Mouse (Mus musculus) cerebellum, postnatal 25 days (tissue): ENCODE results near the gene Optc.

Experiments
- DNase-seq, 2 experiments: peaks; one replicate each; pipeline ENCODE4 v3.0.0; 2021; ENCODE audit warnings: mixed read lengths in 2 of 2

The Optc gene

GRCm38 (mm10) chr1:133907949-133908658 is at the start of gene Optc:
Gene Optc (minus strand): TSS chr1:133907999.
- peak; percentile 82 to 88 for DNase-seq

GRCm38 (mm10) chr1:133954009-133954408 is 46.2 kb upstream of the Optc start:
- DNase-seq, result no peak

DNA sequence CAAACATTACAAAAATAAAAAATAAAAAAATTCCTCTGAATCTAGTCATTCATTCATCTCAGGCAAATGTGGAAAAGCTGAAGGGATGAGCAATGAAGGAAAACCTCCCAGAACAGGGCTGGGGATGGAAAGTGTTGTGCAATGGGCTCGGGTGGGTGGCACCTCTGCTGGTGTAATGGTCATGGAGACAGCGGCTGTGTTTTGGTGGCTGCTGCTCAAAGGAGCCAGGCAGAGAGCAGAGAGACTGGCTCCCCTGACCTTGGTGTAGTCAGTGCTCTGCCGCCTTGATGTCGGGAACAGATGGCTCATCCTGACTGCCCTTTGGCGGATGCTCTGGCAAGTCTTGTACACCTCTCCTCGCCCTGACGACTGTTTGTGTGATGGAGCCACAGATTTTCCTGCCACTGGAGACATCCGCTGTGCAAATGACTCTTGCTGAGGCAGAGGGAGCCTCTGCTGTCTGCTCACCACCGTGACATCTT is 45.5 kb upstream of the Optc start:
- DNase-seq, result peak; percentile 76

GRCm38 (mm10) chr1:133951598-133951997 is 43.8 kb upstream of the Optc start:
- no peak for DNase-seq

DNA sequence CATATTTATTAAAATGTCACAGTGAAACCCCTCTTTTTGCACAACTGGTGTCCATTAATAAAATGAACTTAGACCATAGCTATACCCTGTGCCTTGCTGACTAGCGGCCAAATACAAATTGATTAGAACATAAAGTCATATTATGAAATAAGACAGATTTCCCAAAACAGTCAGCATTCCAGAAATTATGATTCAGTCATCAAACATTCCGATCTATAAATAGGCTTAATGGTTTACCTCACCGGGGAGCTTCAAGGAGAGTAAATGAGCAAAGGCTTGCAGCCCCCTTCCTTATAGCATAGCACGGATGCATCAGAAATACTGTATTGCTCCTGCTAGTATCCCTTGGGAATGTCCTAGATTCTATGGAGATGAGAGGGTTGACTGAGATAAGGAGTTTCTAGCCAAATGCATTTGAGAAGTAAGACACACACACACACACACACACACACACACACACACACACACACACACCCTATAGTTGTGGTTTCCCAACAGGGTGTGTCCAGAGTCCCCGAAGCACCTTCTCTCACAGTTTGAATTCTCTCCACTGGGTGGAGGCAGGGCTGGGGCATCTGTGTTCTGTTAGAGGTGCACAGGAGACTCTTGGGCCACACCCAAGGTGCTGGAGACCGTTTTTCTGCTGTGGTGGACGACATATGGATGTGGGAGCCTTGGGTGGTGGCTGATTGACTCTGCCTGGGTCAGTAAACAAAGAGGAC is 42.4 kb upstream of the Optc start:
- no peak for DNase-seq

DNA sequence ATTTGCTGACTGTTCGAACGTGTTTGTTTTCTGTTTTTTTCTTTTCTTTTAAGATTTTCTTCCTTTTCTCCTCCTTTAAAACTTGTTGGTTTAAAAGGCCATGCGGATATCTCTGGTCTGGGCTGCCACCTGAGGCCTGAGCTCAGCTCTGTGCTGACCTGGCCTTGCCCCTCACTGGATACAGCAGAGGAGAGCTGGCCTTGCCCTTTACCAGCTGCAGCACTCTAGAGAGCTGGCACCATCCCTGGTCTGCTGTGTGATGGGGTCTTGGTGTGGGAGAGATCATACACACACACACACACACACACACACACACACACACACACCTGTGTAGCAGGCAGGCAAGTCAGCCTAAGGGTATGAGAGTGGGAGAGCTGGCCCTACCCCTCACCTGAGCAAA is 37.3 kb upstream of the Optc start:
- no peak for DNase-seq

DNA sequence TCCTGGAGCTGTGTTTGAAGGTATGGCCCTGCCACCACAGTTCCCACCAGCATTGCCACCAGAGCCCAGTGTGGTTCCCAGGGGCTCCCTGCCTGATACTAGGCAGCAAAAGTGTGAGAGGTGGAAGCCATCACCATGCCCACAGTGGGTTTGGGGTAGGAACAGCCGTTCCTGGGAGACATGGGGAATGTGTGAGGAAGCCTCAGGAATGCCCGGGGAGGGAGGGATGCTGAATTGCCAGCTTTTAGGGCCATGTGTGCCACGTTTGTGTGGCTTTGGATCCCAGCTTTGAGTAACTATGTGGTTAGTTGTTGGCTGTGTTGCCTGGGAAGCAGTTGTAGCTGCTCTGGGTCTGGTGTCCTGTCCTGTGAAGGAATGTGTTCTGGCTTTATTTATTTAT is 34.1 kb upstream of the Optc start:
- DNase-seq, result no peak

- DNase-seq, result no peak
These were observed 33.5 kb upstream of the Optc start for GRCm38 (mm10) chr1:133941158-133941860.

GRCm38 (mm10) chr1:133940481-133941092 is 32.8 kb upstream of the Optc start:
- no peak for DNase-seq

DNA sequence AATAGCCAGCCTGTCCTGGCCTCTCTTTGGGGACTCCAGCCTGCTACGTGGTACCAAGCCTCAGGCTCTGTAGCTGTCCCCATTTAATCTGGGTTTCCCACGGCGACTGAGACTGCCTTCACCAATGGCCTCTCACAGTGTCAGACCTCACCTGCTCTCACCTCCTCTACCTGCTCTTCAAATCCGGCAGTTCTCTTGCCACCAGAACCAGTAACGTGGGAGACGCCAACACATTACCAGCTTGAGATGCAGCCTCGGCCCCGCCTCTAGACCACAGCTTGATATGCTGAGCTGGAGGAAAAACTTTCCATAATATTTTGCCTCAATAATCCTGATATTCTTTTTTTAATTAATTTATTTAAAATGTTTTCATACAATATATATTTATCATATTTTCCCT is 31.9 kb upstream of the Optc start:
- DNase-seq, result no peak

DNA sequence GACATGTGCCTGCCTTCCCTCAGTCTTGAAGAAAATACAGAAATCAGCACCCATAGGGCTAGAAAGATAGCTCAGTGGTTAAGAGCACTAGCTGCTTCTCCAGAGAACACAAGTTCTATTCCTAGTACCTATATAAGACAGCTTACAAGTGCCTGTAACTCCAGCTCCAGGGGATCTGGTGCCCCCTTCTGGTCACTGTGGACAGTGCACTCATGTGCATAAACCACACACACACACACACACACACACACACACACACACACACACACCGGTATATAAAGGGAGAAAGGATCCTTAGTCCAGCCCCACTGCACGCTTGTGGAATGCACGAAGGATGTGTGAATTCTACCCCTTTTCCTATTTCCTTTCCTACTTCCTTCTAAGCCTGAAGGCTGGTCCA is 28.4 kb upstream of the Optc start:
- DNase-seq, result no peak

GRCm38 (mm10) chr1:133934354-133934963 is 26.7 kb upstream of the Optc start:
- DNase-seq, result peak; percentile 48 to 54

DNA sequence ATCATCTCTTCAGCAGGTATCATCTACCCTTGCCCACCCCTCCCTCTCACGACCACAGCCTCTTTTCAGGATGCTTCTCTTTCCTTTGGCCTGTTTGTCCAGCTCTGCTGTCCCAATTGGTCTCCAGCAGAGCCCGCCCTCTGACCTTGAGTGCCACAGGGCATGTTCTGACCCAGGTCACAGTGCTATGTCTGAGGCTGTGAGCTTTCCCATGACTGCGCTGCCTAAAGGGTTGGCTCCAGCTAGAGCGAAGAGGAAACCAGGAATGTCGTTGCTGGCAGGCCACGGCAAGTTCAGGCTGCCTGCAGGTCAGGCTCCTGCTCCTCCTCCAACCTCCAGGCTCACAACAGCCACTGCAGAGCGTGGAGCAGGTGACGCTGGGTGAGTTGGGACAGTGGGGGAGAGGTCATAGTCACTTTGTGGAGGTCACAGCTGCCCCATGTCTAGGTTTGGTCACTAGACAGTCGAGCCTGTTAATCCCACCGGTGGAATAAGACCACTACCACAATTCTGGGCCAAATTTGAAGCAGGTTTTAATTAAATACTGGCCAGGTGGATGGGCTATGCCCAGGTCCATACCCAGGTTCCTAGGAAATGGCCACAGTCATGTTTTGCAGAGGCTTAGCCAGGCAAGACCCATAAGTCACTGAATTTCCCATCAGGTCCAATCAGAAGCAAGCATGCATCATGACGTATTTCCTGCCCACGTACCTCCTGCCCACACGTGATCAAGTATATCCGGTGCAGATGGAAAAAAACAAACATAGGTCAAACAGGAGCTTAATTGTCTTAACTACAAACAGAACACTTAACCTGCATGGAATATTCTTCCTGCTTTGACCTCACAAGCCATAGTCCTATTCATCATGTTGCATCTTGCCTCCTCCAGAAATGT is 25.7 kb upstream of the Optc start:
- DNase-seq, result no peak

- no peak for DNase-seq
These were observed 22.2 kb upstream of the Optc start for GRCm38 (mm10) chr1:133929980-133930379.

DNA sequence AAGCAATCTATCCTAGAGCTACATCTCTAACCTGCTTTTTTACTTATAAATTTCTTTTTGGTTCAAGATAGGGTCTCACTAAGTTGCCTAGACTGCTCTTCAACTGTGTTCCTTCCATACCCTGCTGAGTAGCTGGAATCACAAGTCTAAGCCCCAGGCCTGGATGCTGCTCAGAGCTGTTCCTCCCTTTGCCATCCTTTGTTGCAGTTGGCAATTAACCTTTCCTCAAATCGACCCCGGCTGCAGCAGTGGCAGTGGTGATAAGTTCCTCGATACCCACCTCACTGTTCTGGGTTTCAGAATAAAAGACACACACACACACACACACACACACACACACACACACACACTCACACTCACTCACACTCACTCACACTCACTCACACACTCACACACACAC is 17.4 kb upstream of the Optc start:
- no peak for DNase-seq

DNA sequence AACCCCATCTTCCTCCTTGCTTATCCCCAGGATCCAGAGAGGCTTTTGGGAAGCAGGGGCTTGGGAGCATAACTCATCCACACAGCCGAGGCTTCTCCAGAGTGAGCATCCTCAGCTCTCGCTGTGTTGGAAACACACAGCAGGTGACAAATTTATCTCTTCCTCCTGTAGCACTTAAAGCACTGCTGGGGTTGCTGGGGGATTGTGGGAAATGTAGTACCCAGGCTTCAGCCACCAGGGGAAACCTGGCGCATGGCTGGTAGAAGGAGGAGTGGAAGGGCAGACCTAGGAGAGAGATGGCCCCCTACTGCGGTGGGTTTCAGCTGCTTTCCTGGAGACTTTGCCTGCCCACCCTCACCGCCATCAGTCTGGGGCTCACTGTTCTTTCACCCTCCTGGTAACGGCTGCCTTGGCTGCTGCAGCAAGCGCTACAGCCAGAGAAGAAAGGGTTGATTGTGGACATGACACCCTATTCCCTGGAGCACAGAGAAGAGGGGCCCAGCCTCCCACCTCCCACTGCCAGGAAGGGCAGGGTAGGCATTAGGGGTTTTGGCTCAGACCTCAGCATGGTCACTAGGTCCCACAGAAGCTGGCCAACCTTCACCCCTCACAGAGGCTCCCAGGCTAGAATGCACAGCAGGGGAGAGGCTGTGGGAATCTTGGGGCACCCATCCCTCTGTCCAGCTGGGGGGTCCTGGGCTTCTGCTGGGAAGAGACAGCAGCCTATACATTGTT is 16.5 kb upstream of the Optc start:
- DNase-seq, result no peak

GRCm38 (mm10) chr1:133923071-133923470 is 15.3 kb upstream of the Optc start:
- no peak for DNase-seq

GRCm38 (mm10) chr1:133921304-133921751 is 13.5 kb upstream of the Optc start, which contains the start of gene Prelp:
Gene Prelp (minus strand): TSS chr1:133921414.
- no peak for DNase-seq

GRCm38 (mm10) chr1:133920876-133921275 is 13.1 kb upstream of the Optc start:
- DNase-seq, result no peak

DNA sequence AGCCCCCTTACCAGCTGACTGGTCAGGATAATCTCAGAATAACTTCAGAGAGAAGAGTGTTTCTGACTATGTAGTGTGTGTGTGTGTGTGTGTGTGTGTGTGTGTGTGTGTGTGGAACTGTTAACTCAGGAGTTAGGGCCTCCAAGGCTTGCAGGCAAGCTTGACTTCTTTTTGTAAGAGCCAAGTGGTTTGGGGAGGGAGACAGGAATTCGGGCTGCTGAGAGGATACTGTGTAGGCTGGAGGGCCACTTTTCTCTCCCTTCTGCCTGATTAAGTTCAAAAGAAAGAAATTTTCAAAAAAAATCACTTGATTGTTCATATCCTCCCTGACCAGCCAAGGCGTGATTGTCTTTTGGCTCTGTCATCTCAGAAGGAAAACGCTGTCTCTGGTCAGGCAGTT is 12.6 kb upstream of the Optc start:
- DNase-seq, result no peak

DNA sequence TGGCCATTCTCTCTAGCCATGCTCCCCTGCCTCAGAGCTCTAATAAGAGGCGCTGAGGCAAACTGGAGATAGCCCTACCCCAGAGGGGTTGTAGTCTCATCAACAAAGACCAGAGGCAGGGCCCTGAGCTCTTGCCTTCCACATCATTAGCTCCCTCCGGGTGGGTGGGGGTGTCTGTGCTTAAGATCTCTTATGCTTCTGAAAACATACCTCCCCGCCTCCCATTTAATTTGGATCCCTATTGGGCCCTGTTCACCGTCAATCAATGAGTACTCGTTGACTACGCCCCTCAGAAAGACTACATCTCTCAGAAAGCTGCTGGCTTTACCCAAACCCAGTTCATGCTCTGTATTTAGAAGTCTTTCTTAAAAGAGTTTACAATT is 10.3 kb upstream of the Optc start:
- no peak for DNase-seq
